Mouse (Mus musculus): ENCODE results near the gene Fuom.

GRCm38 (mm10) chr7:140063092-140063491 lies 39.1 kb downstream of the Fuom start:
- TF ChIP-seq CTCF (IDR thresholded peaks at IDR 0.05; ENCODE audit: low read depth) (peak; percentile 74), EP300 (IDR thresholded peaks at IDR 0.05; ENCODE audit: low read depth) (no peak)
